Mouse (Mus musculus): ENCODE results near the gene Oxct2a. TPM values are rescaled to one million over a fixed set of nuclear protein-coding genes. Genes with fewer than 3 reads are reported as not detected.
"Not testable (repeated sequence)": the region's sequence is repeated elsewhere in the genome, so short reads cannot be mapped to it uniquely, and the experiment has no call there.

Oxct2a gene
- total RNA-seq (2021) = not detected
- long read RNA-seq = 0 reads

- DNase-seq (ENCODE audit: low spot score in 2 of 2) = no peak
Observed at GRCm38 (mm10) chr4:123323534-123323933, at the start of gene Oxct2a. Gene Oxct2a, minus strand, starts transcription at chr4:123323634.

DNA sequence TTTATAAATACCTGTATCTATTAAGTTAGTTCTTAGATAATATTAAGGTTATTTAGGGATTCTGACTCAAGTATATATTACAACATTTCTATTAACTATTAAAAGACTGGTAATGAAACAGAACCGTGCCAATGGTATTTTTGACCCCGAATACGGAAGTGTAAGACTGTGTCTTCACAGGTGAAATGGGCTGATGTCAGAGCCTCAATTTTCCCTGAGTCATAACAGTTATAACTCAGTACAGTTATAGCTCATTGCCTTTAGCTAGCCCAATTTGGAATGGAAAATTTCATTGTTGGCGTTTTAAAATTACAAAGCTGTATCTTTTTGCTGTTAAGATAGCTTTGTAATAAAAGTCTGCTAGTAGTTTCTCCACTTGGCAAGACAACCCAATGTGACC is 40.1 kb upstream of the Oxct2a start:
- no peak for DNase-seq (ENCODE audit: low spot score in 2 of 2)

GRCm38 (mm10) chr4:123360771-123361170 is 37.3 kb upstream of the Oxct2a start:
- DNase-seq (ENCODE audit: low spot score in 2 of 2) = no peak

- no peak for DNase-seq (ENCODE audit: low spot score in 2 of 2)
Observed at GRCm38 (mm10) chr4:123358613-123359012, 35.2 kb upstream of the Oxct2a start.

- DNase-seq (ENCODE audit: low spot score in 2 of 2) = no peak
Observed at GRCm38 (mm10) chr4:123355941-123356340, 32.5 kb upstream of the Oxct2a start.

DNA sequence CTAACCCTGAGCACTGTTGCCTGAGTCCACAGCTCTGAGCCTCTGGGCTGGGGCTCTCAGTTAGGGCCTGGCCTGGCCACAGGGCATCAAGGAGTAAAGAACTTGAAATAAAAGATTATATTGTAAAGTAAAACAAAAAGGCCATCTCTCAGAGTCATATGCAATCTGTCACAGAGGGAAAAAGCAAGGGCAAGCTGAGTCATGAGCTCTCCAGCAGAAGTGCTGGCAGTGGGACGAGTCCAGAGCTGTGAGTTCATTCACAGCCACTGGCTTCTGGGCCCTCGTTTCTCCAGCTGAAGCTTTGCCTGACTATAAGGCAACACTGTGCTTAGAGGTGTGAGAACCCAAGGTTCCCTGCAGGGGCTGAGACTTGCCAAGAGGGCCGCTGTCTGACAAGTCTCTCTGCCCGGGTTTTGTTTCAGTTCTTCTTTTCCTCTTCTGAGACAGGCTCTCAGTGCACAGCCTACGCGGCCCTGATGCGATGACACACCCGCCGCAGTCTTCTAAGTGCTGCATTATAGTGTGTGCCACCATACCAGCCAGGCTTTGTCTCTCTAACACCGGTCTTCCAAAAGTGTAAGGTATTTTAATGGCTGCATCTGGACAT is 29.9 kb upstream of the Oxct2a start:
- no peak for DNase-seq (ENCODE audit: low spot score in 2 of 2)

- DNase-seq (ENCODE audit: low spot score in 2 of 2) = no peak
Observed at GRCm38 (mm10) chr4:123343471-123343789, 20.0 kb upstream of the Oxct2a start.

DNA sequence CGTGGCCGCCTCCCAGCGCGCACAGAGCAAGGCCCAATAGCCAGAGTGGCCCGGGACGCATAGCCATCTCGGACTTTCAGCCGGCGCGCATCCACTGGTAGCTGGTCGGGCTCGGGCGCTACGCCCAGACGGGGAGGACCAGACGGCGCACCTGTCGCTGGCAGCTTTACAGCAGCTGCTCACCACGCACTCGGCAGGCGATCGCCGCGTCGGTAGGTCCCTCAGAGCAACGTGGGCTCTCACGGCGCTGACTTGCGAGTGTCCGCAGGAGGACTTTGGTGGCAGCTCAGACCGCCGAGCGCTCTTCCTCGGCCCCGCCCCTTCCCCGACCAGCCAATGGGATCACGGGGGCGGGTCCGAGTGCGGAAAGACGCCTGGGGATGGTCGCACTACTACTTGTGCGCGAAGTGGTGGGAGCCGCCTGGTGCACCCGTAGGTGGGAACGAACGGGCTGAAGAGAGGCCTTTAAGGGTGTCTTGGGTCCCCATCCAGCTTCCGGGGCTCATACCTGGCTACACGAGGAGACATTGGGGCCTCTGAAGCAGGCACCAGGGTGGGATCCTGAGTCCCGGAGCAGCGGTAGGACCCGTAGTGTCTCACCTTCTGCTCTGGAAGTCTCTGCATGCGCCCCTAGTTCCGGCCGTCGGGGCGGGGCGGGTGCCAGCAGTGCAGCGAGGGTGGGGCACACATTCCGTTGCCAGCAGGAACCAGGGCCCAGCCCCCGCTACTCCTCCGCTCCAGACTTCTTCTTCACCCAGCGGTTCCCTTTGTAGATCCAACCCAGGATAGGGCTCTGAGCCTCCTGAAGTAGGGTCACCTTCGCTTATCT is 19.4 kb upstream of the Oxct2a start, which contains the start of gene Bmp8a:
Gene Bmp8a, minus strand, starts transcription at position 611 of the 829 bp plus-strand sequence.
- DNase-seq (ENCODE audit: low spot score in 2 of 2) = peak; percentile 46 to 62

GRCm38 (mm10) chr4:123342091-123342641 is 18.7 kb upstream of the Oxct2a start:
- no peak for DNase-seq (ENCODE audit: low spot score in 2 of 2)

DNA sequence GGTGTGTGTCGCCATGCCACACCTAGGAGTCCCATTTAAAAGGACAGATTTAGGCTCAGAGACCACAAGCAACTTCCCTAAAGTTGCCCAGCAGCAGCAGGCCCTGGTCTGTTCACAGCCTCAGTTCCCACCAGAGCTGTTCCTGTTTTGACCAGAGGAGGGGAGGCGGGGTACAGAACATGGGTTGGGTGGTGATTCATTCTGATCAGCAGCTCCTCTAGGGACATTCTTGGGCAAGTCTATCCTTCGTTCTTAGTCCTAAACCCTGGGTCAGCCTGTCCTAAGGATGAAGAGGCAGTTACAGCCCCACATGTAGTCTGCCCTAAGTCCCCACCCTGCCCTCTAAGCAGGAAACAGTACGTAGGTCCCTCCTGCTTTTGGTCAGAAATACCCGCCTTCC is 16.8 kb upstream of the Oxct2a start:
- no peak for DNase-seq (ENCODE audit: low spot score in 2 of 2)

- no peak for DNase-seq (ENCODE audit: low spot score in 2 of 2)
Observed at GRCm38 (mm10) chr4:123337693-123338092, 14.3 kb upstream of the Oxct2a start.

DNA sequence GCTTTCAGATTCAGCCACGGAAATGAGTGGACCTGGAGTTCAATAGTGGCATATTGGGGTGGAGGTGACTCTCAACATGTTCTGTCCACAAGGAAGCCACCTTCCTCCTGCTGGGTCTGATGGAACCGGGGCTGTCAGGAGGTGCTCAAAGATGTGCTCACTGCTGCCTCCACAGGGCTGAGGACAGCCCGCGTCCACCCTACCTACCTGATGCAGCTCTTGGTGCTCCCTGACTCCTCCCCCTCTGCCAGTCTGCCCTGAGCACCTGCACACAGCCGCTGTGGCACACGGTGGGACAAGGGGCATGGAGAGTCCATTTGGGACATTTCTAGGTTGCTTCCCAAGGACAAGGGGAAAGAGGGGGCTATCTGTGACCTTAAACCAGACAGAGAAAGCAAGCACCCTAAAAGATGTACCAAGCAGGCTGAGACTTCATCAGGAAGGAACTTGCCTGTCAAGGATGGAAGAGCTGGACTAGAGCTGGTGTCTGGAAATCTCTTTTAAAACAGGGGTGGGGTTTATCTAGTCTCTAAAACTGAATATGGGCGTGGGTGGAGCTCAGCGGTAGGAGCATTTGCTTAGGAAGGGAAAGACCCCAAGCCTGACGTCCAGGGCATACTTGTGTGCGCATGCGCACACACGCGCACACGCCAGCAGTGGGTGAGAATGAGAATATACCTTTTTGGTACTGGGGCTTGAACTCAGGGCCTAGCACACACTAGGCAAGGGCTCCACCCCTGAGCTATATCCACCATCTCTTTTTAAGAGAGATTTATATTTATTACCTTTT is 12.6 kb upstream of the Oxct2a start:
- DNase-seq (ENCODE audit: low spot score in 2 of 2) = no peak

DNA sequence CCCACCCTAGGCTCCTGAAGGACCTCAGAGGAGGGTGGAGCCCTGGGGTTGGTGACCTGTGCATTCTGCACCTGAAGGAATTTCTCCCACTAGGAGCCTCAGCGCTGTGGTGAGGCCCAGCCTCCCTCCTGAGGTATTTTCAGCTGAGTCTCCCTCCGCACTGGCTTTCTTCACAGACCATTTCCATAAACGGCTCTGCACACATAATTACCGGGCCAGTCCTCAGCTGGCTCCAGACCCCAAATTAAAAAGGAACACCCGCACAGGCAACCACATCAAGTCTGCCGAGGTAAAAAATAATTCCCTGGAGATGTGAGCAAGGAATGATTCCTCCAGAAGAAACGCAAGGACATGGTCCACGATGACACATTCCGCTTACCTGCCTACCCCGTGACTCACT is 11.8 kb upstream of the Oxct2a start:
- DNase-seq (ENCODE audit: low spot score in 2 of 2) = not testable (repeated sequence)

GRCm38 (mm10) chr4:123334177-123334576 is 10.7 kb upstream of the Oxct2a start:
- no peak for DNase-seq (ENCODE audit: low spot score in 2 of 2)

DNA sequence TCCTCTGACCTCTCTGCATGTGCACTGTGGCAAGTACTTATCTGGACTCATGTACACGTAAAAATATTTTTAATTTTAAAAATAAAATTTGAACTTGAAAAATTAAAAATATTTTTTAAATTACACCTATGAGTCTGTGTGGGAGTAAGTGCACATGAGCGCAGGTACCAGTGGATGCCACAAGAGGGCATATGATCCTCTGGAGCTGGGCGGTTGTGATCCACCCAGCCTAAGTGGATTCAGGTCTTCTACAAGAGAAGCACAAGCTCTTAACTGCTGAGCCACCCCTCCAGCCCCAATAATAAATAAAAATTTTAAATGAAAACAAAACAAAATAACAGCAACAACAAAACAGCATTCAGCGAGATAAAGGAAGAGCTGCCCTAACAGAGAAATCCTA is 9.7 kb upstream of the Oxct2a start:
- no peak for DNase-seq (ENCODE audit: low spot score in 2 of 2)

DNA sequence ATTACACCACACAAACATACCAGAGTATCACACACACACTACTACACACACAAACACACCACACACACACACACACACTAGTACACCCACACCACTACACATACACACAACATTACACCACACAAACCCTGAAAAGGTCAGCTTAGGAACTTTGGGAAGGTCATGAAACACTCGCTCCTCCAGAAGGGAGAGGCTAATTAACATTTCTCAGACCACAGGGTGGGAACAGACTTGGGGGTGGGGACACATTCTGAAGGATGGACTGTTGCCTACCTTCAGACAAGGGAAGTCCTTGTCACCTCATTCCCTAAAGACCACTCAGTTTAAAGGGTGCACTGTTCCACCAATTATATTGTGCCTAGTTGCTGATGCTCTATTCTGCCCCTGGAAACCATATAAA is 8.5 kb upstream of the Oxct2a start:
- not testable (repeated sequence) for DNase-seq (ENCODE audit: low spot score in 2 of 2)

GRCm38 (mm10) chr4:123331326-123331725 is 7.9 kb upstream of the Oxct2a start:
- DNase-seq (ENCODE audit: low spot score in 2 of 2) = no peak

DNA sequence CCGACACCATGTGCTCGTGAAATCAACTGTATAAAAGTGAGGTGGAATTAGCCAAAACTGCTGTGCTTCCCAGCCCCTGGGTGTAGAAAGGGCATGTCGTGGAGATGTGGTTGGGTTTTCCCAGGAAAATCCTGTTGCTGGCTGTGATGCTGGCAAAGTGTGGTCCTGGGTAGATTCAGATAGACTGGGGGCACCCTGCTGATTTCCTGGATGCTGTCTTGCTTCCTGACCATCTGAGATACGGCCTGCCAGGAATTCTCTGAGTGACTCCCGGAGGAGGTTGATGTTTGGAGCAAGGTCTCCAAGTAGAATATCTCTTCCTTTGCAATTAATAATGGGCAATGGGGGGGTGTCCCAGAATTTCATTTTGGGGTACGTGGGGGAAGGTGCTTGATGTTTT is 5.5 kb upstream of the Oxct2a start:
- no peak for DNase-seq (ENCODE audit: low spot score in 2 of 2)

GRCm38 (mm10) chr4:123327630-123328029 is 4.2 kb upstream of the Oxct2a start:
- no peak for DNase-seq (ENCODE audit: low spot score in 2 of 2)

GRCm38 (mm10) chr4:123326087-123326486 is 2.7 kb upstream of the Oxct2a start:
- DNase-seq (ENCODE audit: low spot score in 2 of 2) = no peak

DNA sequence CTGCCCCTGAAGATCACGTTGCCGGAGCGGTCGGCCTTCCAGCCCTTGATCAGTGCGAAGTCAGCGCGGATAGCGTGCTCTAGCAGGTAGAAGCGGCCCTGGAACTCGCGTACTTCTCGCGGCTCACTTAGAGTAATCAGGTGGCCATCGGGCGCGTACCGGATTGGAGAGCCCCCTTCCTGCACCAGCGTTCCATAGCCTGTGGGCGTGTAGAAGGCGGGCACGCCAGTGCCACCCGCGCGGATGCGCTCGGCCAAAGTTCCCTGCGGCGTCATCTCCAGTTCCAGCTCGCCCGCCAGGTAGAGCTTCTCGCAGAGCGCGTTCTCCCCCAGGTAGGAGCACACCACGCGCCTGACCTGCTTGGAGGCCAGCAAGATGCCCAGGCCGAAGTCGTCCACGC is 524 bp downstream of the Oxct2a start:
- peak in 1 of 2 experiments; percentile 31 for DNase-seq (ENCODE audit: low spot score in 2 of 2)

- no peak for DNase-seq (ENCODE audit: low spot score in 2 of 2)
Observed at GRCm38 (mm10) chr4:123314497-123314896, 8.9 kb downstream of the Oxct2a start.

All from layer of hippocampus, postnatal 10 days (tissue).